Mouse (Mus musculus): ENCODE measurements around the gene C2cd2.

- TF ChIP-seq CTCF (IDR thresholded peaks at IDR 0.05; ENCODE audit: insufficient read depth, low read depth, low read length) (no peak), POLR2A (IDR thresholded peaks at IDR 0.05; ENCODE audit: insufficient read depth, low read depth, low read length) (no peak)
These were observed 106.3 kb downstream of the C2cd2 start for GRCm38 (mm10) chr16:97856050-97856449.

All from olfactory bulb, adult 2 months (tissue).